Mouse (Mus musculus) brain, embryonic 14.5 days (tissue): ENCODE results near the gene Ncoa5.

Experiments
- CTCF ChIP-seq: fragments of 200-500 bp; IDR thresholded peaks from 2 replicates; pipeline ENCODE4 v1.5.1; 2012; ENCODE audit warnings: inconsistent platforms, mild to moderate bottlenecking, moderate library complexity, borderline replicate concordance; ENCODE audit not compliant: insufficient read depth, insufficient read length; ENCODE audit errors: extremely low read depth
- POLR2A ChIP-seq: fragments of 200-500 bp; IDR thresholded peaks from 2 replicates; pipeline ENCODE4 v1.6.1; 2012; ENCODE audit warnings: mild to moderate bottlenecking, inconsistent platforms, borderline replicate concordance; ENCODE audit not compliant: poor library complexity, insufficient read depth, insufficient read length, severe bottlenecking; ENCODE audit errors: extremely low read depth

GRCm38 (mm10) chr2:164968451-164968851 lies 66.2 kb downstream of the Ncoa5 start:
- TF ChIP-seq POLR2A (no peak), CTCF (no peak)
